Mouse (Mus musculus): Measurements from ENCODE around the gene Amigo2.

The Amigo2 gene

DNA sequence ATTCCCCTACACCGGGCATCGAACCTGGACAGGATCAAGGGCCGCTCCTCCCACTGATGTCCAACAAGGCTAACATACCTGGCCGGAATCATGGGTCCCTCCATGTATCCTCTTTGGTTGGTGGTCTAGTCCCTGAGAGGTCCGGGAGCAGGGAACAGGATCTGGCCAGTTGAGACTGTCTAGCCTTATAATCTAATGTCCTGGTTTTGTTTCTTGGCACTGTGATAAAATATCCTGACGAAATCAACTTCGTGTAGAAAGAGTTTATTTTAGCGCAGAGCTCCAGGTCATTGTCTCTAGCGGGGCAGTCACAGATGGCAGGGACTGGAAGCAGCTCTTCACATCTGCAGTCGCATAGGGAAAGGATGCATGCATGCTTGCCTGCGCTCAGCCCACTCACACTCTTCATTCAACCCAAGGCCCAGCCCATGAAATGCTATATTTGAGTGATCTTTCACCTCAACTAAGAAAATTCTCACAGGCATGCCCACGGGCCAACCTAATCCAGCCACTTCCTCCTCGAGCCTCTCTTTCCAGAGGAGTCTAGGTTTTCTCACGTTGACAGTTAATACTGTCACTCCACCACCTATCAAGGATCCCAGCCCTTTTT, 19.3 kb upstream of the Amigo2 start:
- DNase-seq = no peak

DNA sequence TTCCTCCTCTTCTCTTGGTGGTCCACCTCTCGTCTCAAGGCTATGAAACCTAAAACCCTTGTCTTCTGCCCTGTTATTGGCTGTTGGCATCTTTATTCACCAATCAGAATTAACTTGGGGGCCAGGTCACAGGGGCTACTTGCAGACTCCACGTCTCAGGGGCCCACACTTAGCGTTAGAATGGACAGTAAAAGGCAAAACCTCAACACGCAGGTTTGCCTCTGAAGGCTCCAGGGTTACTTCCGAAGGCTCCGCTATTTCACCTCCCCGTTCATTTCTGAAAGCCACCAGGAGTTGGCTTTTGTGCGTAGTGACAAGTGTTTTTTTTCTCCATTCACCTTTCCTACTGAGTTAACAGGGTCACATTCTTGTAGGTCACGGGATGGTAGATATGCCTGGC, 15.2 kb upstream of the Amigo2 start:
- DNase-seq = no peak

DNA sequence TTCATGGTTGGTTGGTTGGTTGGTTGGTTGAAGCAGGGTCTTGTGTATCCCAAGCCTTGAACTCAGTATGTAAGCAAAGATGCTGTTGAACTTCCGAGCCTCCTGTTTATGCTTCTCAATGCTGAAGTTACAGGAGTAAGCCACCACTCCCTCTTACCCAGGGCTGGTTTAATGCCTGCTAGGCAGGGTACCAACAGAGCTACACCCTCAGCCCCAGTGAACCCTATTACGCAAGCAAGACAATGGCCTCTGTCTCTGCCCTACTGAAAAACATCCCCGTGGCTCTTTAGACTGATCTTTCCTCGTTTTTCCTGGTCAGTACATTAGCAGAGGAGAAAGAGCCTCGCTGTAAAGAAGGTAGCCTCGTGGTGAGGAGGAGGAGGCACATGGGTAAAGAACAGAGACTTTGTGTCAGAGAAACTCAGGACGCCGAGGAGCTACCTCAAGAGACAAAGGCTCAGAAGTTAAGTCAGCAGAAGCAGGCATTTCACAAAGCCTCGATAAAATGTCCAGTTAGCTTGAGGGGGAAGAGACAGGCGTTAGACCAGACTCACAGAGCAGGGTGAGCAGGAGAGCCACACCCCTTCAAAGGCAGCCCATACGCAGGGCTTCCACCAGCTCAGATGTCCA, 13.0 kb upstream of the Amigo2 start:
- no peak for DNase-seq

DNA sequence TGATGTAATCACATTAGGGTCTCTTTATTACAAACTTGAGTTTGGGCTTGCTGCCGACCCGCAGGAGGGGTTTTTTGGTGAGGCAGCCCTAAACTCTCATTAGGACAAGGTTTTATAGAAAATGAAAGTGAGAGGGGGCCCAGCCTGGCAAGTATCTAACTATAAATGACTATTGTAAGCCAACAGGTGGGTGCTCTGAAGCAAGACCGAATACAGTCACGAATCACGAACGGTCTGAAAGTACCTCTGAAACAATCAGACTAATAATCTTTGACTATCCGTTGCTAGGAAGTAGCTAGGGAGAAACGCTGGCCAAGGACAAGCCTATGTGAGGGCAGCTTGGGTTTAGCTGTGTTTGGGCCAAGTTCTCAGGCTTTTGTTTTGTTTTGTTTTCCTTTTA, 12.2 kb upstream of the Amigo2 start:
- DNase-seq = no peak

DNA sequence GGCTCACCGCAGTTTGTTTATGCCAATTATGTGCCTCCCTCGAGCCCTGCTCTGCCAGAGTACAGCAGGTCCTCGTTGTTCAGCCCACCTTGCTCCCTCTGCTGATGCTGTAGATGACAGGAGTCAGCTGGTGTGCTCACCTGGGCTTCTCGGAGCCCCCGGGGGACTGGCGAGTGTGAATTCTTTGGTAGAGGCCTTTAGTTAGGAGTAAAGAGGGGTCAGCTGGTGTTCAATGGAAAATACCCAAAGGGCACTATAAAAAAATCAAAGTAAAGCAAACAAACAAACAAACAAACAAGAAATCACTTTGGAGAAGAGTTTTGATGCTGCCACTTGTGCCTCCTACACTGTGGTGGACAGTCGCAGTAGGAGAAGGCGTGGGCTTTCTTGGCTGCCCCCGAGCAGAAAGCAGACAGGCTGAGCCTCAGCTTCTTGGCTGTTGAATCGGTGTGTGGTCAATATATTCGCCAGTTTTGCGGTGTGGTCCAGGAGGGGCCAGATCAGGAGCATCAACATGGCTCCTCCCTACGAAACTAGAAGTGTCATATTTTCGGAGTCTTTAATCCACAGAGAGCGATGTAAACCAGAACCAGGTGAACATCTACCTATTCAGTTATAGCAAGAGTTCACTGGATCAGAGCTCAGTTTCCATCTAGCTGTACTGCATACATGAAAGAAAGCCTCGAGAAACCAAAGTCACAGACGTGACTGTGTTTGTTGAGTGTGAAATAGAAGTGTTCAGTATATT, 11.6 kb upstream of the Amigo2 start:
- no peak for DNase-seq

DNA sequence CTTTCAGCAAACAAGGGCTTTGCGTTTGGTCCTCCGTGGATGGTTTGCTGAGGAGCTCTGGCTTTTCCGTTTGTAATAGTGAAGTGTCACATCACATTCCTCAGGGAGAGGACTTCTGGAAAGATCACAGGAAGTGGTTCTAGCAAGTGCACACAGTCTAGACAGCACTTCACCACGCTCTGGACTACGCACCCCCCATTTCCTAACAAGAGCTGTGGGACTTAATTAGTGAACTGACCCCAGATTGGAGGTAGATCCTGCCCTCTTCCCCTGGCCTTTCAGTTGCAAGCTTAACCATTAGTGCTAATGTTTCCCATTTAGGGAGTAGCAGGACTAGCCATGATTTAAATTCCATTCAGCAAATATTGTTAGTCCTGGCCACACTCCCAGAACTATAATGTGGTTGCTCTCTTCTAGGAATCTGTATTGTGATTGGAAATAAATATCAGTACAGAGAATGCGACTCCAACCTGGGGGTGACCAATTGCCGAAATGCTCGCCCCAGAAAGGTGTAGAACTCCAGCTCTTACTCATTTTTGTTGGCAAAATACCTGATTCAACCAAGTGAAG, 10.2 kb upstream of the Amigo2 start:
- no peak for DNase-seq

DNA sequence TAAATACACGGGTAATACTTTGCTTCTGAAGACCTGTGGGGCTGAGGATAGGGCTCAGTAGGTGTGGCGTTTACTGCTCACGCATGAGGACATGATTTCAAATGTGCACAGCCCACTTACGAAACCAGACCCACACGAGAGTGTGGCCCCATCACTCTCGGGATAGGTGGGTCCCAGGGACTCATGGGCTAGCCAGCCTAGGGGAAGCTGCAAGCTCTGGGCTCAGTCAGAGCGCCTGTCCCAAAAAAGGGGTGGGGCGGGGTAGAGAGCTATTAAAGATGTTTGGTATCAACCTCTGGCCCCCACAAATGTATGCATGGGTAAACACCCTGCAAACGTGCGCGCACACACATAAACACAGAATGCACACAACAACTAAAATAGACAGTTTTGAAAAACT, 9.3 kb upstream of the Amigo2 start:
- no peak for DNase-seq

DNA sequence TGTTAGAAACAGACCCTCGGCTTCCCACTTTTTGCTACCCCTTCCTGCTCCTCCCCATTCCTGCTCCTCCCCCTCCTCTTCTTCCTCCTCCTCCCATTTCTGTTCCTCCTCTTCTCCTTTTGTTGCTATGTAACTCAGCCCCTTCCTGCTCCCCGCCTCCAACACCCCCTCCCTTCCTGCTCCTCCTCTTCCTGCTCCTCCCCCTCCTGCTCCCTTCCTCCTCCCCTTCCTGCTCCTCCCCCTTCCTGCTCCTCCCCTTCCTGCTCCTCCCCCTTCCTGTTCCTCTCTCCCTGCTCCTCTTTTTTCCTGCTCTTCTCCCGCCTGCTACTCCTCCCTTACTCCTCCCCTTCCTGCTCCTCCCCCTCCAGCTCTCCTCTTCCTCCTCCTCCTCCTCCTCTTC, 8.7 kb upstream of the Amigo2 start:
- no peak for DNase-seq

DNA sequence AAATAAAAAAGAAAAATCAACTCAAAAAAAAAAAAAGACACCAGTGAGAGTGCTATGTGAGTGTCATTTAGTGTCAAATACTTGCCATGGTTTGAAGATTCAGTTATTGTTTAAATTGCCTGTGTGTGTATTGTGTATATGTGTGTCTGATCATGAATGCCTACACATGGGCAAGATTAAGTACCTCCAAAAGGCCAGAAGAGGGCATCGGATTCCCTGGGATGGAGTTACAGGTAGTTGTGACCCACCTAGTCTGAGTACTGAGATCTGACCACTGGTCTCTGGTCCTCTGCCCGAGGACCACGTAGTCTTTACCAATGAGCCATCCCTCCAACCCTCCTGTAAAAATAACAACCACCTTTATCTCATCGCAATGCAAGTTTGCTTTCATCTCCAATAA, 7.3 kb upstream of the Amigo2 start:
- DNase-seq = no peak

DNA sequence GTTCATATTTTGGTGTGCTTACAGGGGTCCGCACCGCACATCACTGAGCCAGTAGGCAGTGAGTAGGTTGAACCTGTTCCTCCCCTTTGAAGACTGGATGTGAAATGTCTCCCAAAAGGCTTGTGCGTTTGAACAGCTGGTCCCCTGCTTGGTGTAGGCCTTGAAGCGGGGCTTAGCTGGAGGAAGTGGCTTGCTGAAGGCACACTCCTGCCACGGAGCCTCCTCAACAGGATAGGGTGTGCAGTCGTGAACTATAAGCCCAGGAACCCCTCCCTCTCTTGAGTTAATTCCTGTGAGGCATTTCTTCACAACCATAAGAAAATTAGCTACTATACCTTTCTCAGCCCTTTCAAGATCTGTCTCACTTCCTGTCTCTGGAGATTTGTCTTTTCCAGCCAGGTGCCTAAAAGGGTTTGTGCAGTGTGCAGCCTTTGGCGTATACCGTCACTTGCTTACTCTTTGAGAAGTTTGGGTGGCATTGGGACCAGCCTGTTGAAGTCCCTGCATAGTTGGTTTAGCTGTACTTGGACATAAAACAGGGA, 5.5 kb upstream of the Amigo2 start:
- no peak for DNase-seq

DNA sequence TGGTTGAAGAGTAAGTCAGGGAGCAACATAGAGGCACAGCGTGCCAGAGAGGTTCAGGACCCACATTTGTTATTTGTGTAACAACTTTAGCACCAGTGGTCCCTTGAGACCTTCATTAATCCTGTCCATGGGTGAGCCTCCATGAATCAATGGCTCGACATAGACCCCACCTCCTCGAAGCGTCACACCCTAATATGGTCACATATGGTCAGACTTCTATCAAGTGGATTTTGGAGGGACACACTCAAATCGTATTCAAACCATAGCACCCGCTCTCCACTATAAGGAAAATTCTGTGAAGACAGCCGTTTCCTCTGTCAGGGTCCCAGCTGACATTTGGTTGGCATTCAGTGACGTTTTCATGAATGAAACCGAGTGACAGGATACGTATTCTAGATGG, 2.2 kb upstream of the Amigo2 start:
- DNase-seq = no peak

DNA sequence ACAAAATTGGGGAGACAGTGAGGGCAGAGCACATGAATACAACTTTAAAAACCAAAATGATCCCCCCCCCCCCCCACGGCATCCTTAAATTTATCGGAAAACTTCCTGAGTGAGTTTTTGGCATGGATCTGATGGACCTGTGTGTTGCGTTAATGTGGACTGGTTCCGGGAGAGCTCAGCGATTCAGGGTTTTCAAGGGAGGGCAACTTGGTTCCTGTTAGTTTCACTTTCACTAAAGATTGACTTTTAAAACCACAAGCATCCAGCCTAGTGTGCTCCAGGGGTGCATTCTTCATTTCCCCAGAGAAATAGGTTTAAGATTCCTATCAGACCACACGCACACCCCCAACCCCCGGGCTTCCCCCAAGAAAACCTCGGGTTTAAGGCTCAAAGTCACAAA, 1.2 kb upstream of the Amigo2 start:
- no peak for DNase-seq

DNA sequence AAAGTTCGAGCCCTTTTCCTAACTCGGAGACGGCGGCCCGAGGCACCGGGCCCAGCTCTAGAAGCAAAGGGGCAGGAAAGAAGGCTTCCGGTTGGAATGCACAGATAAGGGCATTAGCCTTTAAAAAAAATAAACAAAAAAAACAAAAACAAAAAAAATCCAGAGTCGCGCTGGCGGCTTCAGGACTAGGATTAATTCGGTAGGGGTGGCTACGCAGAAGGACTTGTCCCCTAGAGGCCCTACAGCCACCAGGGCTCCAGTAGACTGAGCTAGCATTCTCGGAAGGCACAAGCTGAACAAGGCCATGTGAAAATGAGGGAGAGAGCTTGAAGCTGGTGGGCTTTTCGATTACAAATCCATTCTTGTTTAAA, 689 bp upstream of the Amigo2 start:
- DNase-seq = peak in 1 of 2 experiments; percentile 54

DNA sequence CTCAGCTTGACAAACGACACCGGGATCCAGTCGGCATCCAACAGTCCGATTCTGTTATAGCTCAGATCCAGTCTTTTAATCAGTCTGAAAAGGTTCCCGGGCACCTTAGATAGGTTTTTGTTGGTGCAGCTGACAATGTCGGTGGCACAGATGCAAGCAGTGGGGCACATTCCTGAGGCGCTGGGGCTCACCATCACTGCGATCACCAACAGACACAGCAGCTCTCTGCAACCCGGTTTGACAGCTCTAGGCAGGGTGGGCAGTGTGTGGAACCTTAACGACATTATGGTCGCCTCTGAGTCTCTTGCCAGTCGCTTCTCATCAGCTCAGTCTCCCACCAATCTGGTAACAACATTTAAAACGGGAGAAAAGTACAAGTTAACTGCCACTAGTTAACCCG, 831 bp downstream of the Amigo2 start:
- DNase-seq = peak in 1 of 2 experiments; percentile 16

DNA sequence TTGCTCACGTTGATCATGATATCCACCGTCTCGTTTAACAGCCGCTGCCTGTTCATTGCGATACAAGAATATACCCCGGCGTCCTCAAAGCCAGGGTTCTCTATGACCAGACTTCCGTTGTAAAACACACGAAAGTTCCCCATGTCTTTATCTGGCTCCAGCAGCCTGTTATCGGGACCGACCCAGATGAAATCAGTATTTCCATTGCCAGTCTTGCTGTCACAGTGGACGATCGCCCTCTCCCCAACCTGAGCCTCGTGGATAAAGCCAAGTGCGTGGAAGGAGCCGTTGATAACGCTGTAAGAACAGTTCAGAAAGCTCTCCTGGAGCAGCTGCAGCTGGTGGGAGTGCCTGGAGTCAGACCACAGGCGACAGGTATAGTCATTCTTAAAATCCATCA, 1.7 kb downstream of the Amigo2 start:
- no peak for DNase-seq

DNA sequence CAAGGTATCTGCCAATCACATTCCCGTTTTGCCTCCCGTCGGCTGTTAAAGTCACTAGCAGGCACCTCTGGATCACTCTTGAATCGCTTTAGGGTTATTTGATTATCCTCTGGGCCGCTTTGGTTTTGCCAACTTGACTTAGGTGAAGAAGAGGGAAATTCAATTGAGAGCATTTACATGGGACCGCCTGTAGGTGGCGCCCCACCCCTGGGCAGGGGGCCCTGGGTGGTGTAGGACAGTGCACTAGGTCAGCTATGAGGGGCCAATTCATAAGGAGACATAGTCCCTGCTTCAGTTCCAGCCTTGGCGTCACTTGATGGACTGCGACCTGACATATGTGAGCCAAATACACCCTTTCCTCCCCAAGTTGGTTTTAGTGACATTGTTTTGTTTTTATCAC, 10.1 kb downstream of the Amigo2 start:
- DNase-seq = peak; percentile 29 to 46

DNA sequence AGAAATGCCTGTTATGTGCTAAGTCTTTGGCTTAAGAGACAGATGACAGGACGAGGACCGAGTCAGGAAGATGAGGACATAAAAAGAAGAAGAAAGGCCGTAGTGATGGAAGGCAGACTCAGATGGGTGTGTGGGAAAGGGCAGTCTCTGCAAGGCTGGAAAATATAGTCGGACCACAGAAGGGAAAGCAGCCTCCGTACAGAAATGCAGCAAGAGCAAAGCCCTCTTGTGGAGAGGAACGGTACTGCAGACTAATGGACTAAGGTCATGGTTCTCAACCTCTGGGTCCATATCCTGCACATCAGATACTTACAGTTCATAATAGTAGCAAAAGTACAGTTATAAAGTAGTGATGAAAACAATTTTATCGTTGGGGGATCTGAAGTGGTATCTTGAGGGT, 11.9 kb downstream of the Amigo2 start:
- peak; percentile 81 to 90 for DNase-seq

DNA sequence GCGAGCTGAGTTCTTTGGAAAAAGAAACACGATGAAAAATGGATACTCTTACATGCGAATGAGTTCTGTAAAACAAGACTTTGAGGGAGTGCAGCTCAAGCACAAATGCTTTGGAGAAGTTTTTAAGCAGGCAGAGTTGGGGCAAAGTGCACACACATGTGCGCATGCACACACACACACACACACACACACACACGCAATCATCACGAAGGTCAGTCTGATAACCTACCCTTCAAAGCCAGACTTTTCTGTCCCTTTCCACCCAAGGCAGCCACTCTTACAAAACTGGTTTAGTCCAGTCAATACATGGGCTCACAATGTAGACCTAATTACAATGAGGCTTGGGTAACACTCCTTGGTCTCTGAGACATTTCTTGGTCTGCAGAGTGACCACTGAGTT, 13.0 kb downstream of the Amigo2 start:
- no peak for DNase-seq

DNA sequence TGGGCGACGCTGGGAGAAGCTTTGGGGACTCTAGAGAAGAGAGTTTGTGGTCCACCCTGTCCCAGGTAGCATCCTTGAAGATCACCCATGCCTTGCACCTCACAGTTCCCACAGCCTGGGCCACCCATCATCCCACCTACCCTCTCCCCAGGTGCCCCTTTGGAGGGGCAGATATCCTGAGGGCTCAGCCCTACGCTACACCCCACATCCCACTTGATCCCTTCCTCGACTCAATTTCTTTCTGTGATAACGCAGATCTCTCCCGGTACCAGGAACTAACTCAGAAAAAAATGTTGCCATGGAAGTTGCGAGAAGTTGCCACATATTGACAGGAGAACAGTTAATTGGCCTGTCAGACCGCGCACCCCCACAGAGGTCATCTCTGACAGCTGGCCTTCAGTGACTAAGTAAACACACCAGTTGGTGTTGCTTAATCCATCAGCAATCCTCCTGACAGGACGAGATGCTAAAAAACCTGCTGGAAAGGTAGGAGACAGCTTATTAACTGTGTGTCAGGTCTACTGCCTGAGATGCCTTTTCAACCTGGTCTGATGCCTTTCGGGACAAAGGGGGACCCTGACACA, 17.5 kb downstream of the Amigo2 start:
- no peak for DNase-seq

DNA sequence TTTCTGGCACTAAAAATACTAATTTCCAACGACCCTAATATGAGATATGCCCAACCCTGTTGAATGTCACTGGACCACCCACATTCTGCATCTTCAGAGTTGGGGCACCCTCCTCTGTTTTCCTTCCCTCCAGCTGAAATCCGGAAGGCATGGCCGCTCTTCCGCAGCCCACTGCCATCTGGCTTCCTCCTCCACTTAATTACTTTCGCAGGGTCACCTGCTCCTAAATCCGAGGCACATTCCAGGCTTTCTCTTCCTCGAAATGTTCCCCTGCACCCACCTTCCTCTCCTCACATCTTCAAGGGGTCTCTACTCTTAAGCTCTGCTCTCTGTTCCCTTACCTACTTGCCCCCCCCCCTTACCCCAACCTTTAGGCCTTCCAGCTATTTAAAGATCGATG, 23.1 kb downstream of the Amigo2 start:
- DNase-seq = no peak

DNA sequence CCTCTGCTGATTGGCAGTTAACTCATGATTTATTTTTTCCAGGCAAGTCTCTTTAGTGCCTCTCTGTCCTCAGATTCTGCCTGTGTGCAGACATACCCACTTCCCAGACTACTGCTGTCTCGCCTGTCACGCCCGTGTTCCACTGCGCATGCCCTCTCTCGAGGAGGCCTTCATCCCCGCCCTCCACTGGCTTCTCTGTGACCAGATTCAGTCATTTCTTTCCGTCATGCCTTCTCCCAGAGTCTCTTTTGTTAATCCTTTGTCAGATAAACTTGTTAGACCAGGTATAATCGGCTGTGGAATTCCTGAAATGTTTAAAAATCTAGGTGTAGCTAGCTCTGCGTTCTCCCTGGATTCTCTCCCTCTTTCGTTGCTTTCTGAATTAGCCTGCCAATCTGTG, 23.7 kb downstream of the Amigo2 start:
- no peak for DNase-seq

DNA sequence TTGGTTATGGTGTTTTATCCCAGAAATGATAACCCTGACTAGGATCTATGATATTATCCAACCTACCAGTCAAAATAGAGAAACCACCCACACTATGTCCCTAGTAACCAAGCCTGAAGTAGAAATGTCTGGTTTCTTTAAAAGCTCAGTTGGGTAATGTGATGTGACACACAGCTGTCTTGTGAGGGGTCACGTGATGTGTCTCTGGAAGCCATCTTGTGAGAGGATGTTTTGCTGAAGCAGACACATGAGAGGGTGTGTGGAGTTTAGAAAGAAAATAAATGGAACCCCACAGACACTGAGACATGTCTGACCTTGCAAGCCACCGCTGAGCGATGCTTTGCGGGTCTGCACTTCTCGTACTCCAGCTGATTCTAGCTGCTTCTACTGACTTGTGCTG, 30.2 kb downstream of the Amigo2 start:
- DNase-seq = no peak
